Mouse (Mus musculus): ENCODE data around the gene Strn3. TPM values are rescaled to one million over a fixed set of nuclear protein-coding genes. Genes with fewer than 3 reads are reported as not detected.
"Not testable (repeated sequence)": the region's sequence is repeated elsewhere in the genome, so short reads cannot be mapped to it uniquely, and the experiment has no call there.

The Strn3 gene
- total RNA-seq, 2 experiments from 2014 or later = 90.7 to 91.0 TPM

GRCm38 (mm10) chr12:51692870-51693269, 1.2 kb upstream of the Strn3 start:
- not testable (repeated sequence) for DNase-seq

- peak; percentile 72 for DNase-seq
Observed at GRCm38 (mm10) chr12:51690893-51691844, 528 bp downstream of the Strn3 start, which contains the start of gene Ap4s1. Ap4s1 (plus strand) TSS chr12:51691033.

GRCm38 (mm10) chr12:51688546-51688945, 3.2 kb downstream of the Strn3 start:
- no peak for DNase-seq

GRCm38 (mm10) chr12:51678844-51679243, 12.9 kb downstream of the Strn3 start:
- DNase-seq = no peak

GRCm38 (mm10) chr12:51676442-51676841, 15.3 kb downstream of the Strn3 start:
- no peak for DNase-seq

GRCm38 (mm10) chr12:51673270-51673669, 18.4 kb downstream of the Strn3 start:
- no peak for DNase-seq

GRCm38 (mm10) chr12:51671231-51671891, 20.3 kb downstream of the Strn3 start:
- no peak for DNase-seq

- no peak for DNase-seq
Observed at GRCm38 (mm10) chr12:51666708-51667430, 24.8 kb downstream of the Strn3 start.

GRCm38 (mm10) chr12:51663908-51664307, 27.8 kb downstream of the Strn3 start:
- DNase-seq = no peak

- no peak for DNase-seq
Observed at GRCm38 (mm10) chr12:51663011-51663410, 28.7 kb downstream of the Strn3 start.

GRCm38 (mm10) chr12:51655944-51656465, 35.7 kb downstream of the Strn3 start:
- no peak for DNase-seq

- not testable (repeated sequence) for DNase-seq
Observed at GRCm38 (mm10) chr12:51649401-51649800, 42.3 kb downstream of the Strn3 start.

GRCm38 (mm10) chr12:51641871-51642270, 49.8 kb downstream of the Strn3 start:
- DNase-seq = no peak

GRCm38 (mm10) chr12:51636689-51637470, 54.8 kb downstream of the Strn3 start:
- no peak for DNase-seq

GRCm38 (mm10) chr12:51636260-51636659, 55.4 kb downstream of the Strn3 start:
- DNase-seq = no peak

- DNase-seq = no peak
Observed at GRCm38 (mm10) chr12:51633481-51633880, 58.2 kb downstream of the Strn3 start.

GRCm38 (mm10) chr12:51623366-51623694, 68.4 kb downstream of the Strn3 start:
- no peak for DNase-seq

- no peak for DNase-seq
Observed at GRCm38 (mm10) chr12:51622670-51623365, 68.9 kb downstream of the Strn3 start.

- DNase-seq = no peak
Observed at GRCm38 (mm10) chr12:51621161-51621560, 70.5 kb downstream of the Strn3 start.

GRCm38 (mm10) chr12:51620572-51620971, 71.1 kb downstream of the Strn3 start:
- no peak for DNase-seq

GRCm38 (mm10) chr12:51612361-51612760, 79.3 kb downstream of the Strn3 start:
- no peak for DNase-seq

All from heart, postnatal 4 days (tissue).